Mouse (Mus musculus): ENCODE measurements around the gene Nploc4.

The Nploc4 gene

DNA sequence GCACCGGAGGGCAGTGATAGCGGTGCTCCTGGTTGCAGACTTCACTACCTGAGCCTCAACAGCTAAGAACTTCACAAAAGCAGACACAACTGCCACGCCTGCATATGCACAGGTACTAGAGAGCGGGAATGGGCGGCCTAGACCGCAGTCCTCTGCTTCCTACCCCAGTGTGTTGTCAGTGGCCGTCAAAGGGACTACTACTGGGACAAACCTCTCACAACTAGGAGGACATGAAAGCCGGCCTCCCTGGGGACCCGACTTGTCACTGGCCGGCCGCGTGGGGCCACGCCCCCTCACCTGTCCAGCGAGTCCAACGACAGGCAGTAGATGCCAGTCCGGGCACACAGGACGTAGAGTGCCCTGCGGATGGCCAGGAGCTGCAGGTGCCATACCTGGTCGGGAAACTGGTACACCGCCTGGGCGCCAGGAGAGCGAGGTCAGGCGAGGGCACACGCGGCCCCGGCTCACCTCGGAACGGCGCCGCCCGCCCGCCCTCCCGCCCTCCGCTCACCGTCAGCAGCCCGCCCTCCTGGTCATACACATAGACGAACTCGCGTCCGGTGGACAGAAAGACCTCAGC, 59.4 kb downstream of the Nploc4 start:
- no peak for DNase-seq (ENCODE audit: low spot score)

DNA sequence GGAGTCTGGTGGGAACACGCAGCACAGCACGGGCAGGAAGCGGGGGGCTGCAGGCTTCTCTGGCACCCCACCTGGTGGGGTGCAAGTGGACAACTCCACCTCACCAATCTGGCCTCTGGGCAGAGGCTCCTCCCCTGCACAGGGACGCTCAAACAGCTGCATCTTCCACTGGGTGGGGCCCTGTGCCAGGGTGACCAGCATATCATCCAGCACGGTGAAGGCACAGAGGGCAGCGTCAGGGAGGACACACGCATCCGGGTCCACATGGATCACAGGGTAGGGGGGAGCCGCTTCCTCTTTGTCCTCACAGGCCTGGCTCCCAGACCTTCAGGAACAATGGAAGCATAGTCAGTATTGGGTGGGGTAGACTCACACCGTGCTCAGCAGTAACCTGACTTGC, 60.2 kb downstream of the Nploc4 start:
- no peak for DNase-seq (ENCODE audit: low spot score)

DNA sequence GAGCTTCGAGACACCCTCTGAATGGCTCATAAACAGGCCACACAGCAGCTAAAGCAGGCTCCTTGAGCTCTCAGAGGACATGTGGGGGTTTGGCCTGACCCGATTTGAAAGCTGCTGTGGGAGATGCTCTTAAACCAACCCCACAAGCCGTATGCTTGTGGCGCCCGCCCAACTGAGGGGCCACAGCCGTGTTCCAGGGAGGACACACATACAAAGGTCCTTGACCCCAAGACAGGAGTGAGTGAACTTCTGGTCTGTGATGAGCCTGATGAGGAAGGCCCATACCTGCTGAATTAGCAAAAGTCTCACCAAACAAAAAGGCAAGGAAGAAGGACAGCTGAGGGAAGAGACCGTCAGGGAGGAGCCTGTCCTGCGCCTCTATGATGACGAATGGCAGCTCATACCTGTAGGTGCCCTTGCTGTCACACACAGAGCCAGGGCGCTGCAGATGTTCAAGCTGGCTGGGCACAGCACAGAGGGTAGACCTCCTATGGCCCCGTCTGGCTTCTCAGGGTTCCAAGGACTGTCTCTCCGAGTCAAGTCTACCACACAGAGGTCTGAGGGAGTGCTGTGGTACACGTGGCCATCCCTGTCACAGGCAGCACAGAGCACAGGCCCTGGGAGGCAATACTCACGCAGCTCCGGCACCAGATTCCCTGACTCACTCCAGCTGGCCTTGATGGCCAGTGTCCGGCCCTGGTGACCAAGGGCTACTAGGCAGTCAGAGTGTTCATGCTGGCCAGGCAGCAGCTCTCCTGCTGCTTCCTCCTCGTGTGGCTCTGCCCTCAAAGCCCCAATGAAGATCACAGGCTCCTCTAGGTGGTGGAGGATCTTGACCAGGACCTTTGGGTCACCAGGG, 61.0 kb downstream of the Nploc4 start:
- no peak for DNase-seq (ENCODE audit: low spot score)

DNA sequence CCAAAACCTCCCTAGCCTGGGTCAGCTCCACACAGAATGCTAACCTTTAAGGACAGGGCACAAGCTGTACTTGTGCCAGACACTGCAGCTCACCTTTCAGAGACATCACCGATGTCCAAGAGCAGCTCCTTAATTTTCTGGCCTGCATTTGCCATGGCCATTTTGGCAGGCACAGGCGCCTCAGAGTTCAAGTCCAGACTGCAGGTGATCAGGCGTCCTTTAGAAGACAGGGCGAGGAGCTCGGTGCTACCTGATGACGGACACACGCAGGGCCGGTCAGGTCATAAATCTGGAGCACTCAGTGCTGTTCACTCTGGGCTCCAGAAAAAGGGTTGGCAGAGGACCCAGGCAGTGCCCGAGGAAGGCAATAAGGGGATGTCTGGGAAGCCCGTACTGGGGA, 62.2 kb downstream of the Nploc4 start:
- no peak for DNase-seq (ENCODE audit: low spot score)

DNA sequence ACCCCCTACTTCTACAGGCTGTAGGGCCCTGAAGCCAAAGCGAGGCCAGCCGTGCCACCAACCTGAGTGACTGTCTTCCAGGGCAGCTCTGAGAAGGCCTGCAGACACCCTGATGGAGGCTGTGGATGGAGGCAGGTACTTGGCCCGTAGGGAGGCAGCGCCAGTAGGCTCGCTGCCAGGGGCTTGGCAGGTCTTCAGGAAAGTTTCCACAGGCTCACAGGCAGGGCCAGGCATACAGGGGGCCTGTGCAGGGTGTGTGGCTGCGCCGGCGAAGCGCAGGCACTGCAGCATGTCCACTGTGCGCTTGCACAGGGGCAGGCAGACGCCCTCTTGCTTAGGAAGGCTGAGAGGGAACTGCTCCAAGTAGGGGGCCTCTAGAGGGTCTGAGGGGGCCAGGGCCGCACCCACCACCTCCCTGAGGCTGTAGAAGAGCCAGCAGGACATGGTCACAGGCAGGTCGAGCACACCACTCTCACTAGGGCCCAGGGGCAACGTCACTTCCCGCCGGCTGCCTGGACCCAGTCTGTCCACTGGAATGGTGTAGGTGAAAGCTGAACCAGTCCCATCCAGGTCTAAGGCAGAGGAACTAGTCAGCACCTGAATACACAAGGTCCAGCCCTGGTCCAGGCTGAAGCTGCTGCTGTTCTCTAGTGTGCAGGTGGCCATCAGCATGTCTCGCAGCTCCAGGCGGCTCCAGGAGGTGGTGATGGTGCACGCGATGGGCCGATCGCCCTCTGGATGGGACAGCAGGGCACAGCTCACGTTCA, 63.5 kb downstream of the Nploc4 start:
- DNase-seq (ENCODE audit: low spot score), result no peak

DNA sequence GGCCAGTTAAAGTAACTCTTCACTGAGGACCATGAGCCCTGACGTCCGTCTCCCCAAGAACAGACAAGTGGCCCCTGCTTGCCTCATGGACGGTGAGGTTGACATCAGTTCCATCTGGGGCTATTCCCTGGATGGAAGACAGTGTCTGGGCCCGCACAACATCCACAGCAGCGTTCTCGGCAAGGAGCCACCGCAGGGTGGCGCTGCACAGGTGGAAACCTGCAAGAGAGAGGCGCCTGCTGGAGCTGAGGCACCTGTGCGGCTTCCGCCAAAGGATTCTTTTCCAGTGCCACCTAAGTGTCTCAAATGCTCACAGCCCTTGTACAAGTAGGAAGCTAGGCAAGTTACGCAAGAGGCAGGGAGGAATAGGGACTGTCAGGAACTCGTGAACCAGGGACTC, 64.5 kb downstream of the Nploc4 start:
- DNase-seq (ENCODE audit: low spot score), result no peak

GRCm38 (mm10) chr11:120369656-120370055, 67.9 kb downstream of the Nploc4 start:
- peak; percentile 49 for DNase-seq (ENCODE audit: low spot score)

- DNase-seq (ENCODE audit: low spot score), result no peak
Measured at GRCm38 (mm10) chr11:120366443-120367027, 71.0 kb downstream of the Nploc4 start.

GRCm38 (mm10) chr11:120362891-120363290, 74.6 kb downstream of the Nploc4 start:
- no peak for DNase-seq (ENCODE audit: low spot score)

- no peak for DNase-seq (ENCODE audit: low spot score)
Measured at GRCm38 (mm10) chr11:120361295-120361694, 76.2 kb downstream of the Nploc4 start, which contains the start of gene Fscn2. TSS of gene Fscn2 (plus strand) at chr11:120361534.

DNA sequence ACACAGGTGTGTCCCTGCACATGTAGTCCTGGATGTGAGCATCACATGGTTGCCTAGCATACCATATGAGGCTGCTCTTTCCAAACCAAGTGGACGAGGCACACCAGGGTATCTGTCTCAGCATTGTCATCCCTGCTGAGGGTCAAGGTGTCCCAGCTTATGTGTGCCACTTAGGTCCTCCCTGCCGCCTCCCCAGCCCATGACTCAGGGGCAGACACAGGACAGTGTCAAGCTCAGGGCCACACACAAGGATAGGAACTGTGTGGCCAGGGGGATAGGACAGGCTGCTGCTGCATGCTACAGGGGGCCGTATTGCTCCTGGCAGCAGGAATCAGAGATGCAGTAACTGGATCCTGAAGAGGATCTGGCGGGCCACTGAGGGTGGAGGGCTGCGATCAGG, 76.8 kb downstream of the Nploc4 start:
- DNase-seq (ENCODE audit: low spot score), result no peak

DNA sequence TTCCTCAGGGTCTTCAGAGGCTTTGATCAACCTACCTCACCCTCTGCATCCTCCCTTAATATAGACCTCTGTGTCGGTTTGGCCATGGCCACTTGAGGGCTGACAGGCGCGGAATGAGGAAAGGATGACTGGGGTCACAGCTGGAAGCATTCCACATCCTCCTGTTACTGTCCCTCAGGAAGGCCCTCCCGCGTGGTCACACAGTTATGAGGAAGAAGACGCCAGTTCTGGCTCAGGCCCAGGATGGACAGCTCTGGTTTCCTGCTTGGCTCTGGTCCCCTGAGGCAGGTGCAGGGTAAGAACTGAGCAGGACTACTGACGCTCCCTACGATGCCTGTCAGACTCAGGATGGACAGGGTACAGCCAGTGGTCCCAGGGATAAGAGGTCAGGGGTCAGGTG, 77.4 kb downstream of the Nploc4 start:
- no peak for DNase-seq (ENCODE audit: low spot score)

DNA sequence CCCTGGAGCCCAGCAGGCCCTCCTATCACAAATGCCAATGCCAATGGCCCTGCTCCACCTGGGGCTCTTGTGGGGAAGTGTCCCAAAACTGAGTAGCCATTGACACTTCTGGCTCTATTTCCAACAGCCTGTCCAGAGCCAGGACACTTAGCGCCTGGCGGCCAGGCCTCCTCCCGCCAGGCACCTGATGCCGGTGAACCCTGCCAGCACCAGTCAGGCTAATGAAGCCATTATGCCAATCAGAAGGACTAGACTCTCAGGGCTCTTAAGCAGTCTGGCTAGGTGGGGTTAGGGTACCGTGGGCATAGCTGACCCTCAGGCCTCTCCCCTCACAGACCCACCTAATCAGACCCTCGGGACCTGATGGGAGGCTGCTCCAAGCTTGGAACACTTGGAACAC, 78.1 kb downstream of the Nploc4 start:
- DNase-seq (ENCODE audit: low spot score), result no peak

GRCm38 (mm10) chr11:120357791-120358401, 79.6 kb downstream of the Nploc4 start:
- peak; percentile 42 for DNase-seq (ENCODE audit: low spot score)

DNA sequence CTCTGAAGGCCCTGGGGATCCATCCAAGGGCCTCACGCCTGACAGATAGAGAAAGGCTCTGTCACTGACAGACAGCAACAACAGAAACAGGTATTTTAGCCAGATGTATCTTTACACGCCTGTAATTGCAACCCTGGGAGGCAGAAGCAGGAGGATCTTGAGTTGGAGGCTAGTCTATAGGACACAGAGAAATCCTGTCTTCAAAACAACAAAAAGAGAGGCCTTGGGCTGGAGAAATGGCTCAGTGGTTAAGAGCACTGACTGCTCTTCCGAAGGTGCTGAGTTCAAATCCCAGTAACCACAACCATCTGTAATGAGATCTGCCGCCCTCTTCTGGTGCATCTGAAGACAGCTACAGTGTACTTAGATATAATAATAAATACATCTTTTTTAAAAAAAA, 80.6 kb downstream of the Nploc4 start:
- no peak for DNase-seq (ENCODE audit: low spot score)

DNA sequence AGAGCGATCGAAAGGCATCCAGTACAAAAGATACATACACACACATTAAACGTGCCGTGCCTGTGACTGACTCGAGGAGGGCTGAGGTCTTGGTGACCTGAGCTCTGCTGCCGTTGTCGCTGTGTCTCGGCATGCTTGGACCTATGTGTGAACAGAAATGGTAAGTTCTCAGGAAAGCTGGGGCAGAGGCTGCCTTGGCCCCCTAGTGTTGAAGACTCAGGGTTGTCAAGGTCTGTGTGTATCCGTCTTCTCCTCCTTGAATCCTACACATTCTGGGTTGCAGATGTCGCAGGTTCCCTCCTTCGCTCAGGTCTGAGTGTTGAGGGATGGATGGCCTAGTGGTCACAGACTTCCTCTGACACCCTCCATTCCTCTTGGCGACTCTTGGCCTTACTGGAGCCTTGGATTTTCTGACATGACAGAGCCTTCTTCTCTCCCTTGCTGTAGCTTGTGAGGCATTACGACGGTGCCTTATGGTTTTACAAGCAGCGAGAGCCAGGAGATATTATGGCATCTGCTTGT, 81.1 kb downstream of the Nploc4 start:
- DNase-seq (ENCODE audit: low spot score), result no peak

DNA sequence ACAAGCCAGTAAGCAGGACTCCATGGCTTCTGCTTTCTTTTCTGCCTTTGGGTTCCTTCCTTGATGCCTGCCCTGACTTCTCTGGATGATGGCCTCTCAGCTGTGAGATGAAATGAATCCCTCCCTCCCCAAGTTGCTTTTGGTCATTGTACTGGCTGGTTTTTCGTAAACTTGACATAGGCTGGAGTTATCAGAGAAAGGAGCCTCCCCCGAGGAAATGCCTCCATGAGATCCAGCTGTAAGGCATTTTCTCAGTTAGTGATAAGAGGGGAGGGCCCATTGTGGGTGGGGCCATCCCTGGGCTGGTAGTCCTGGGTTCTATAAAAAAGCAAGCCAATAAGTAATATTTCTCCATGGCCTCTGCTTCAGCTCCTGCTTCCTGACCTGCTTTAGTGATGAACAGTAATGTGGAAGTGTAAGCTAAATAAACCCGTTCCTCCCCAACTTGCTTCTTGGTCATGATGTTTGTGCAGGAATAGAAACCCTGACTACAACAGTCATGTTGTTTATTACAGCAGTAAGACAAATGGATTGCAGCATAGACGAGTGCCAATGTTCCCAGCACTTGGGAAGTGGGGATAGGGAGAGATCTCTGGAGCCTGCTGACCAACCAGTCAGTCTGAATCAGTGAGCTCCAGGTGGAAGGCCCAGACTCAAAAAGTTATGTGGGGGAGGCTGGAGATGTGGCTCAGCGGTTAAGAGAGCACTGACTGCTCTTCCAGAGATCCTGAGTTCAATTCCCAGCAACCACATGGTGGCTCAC, 82.0 kb downstream of the Nploc4 start:
- DNase-seq (ENCODE audit: low spot score), result no peak

GRCm38 (mm10) chr11:120354304-120355276, 82.9 kb downstream of the Nploc4 start:
- DNase-seq (ENCODE audit: low spot score), result no peak

GRCm38 (mm10) chr11:120353500-120354303, 83.8 kb downstream of the Nploc4 start:
- no peak for DNase-seq (ENCODE audit: low spot score)

All from adipocyte (in vitro differentiated cells).